Mouse (Mus musculus): ENCODE data around the gene Jak1.

GRCm38 (mm10) chr4:101254606-101255349, 10.3 kb downstream of the Jak1 start:
- no peak for TF ChIP-seq CTCF (IDR thresholded peaks at IDR 0.05; ENCODE audit: low read depth, low read length)
- no peak for TF ChIP-seq POLR2A (IDR thresholded peaks at IDR 0.05; ENCODE audit: borderline replicate concordance, low read depth, low read length)

Data from bone marrow macrophage, adult 2 months (primary cell).